Mouse (Mus musculus) myocyte (in vitro differentiated cells): ENCODE measurements around the gene Rhbdf1. TPM values are rescaled to one million over a fixed set of nuclear protein-coding genes. Genes with fewer than 3 reads are reported as not detected.

ENCODE experiments used
- H3K27me3 ChIP-seq: one replicate; pipeline ENCODE4 v1.6.1; 2011; ENCODE audit not compliant: control insufficient read depth, insufficient read depth, insufficient read length
- H3K36me3 ChIP-seq: one replicate; pipeline ENCODE4 v1.6.1; 2011; ENCODE audit not compliant: control insufficient read depth, insufficient read depth
- H3K4me2 ChIP-seq: one replicate; pipeline ENCODE4 v1.6.1; 2011; ENCODE audit warnings: low read depth, control low read depth
- H3K4me3 ChIP-seq: one replicate; pipeline ENCODE4 v1.5.1; 2011; ENCODE audit warnings: mild to moderate bottlenecking, control low read depth, moderate library complexity
- H3K79me2 ChIP-seq: one replicate; pipeline ENCODE4 v1.6.1; 2011; ENCODE audit not compliant: control insufficient read depth, insufficient read depth
- H3ac ChIP-seq: one replicate; pipeline ENCODE4 v1.6.1; 2011; ENCODE audit not compliant: control insufficient read depth, insufficient read length
- CEBPB ChIP-seq: IDR thresholded peaks from 2 replicates; pipeline ENCODE4 v1.6.1; 2011; ENCODE audit warnings: mild to moderate bottlenecking, moderate library complexity; ENCODE audit not compliant: poor library complexity, insufficient read depth, severe bottlenecking
- E2F4 ChIP-seq: IDR thresholded peaks from one replicate; pipeline ENCODE4 v1.6.1; 2011; ENCODE audit warnings: mild to moderate bottlenecking, control low read depth, moderate library complexity; ENCODE audit not compliant: insufficient read depth
- MAX ChIP-seq: IDR thresholded peaks from one replicate; pipeline ENCODE4 v1.6.1; 2011; ENCODE audit warnings: low read depth, mild to moderate bottlenecking, control low read depth
- MYOD1 ChIP-seq, 3 experiments: IDR thresholded peaks; one replicate each; pipeline ENCODE4 v1.6.1; 2011; ENCODE audit warnings: control low read depth in 2 of 3, low read depth in 2 of 3, mild to moderate bottlenecking in 2 of 3, moderate library complexity in 1 of 3; ENCODE audit not compliant: insufficient read length in 2 of 3, control insufficient read depth in 1 of 3
- MYOG ChIP-seq, 3 experiments: IDR thresholded peaks; one replicate each; pipeline ENCODE4 v1.6.1; 2011; ENCODE audit warnings: control low read depth in 2 of 3, low read depth in 2 of 3, mild to moderate bottlenecking in 2 of 3; ENCODE audit not compliant: insufficient read length in 2 of 3, control insufficient read depth in 1 of 3, insufficient read depth in 1 of 3
- POLR2A ChIP-seq: IDR thresholded peaks from one replicate; pipeline ENCODE4 v1.6.1; 2011; ENCODE audit warnings: low read depth, mild to moderate bottlenecking, control low read depth, moderate library complexity; ENCODE audit not compliant: insufficient read length
- POLR2AphosphoS2 ChIP-seq: IDR thresholded peaks from one replicate; pipeline ENCODE4 v1.6.1; 2011; ENCODE audit warnings: low read depth, control low read depth; ENCODE audit not compliant: insufficient read length
- REST ChIP-seq: IDR thresholded peaks from one replicate; pipeline ENCODE4 v1.6.1; 2011; ENCODE audit warnings: mild to moderate bottlenecking, control low read depth, moderate library complexity; ENCODE audit not compliant: insufficient read depth, insufficient read length
- SRF ChIP-seq: IDR thresholded peaks from one replicate; pipeline ENCODE4 v1.6.1; 2011; ENCODE audit warnings: low read depth; ENCODE audit not compliant: control insufficient read depth, insufficient read length
- TCF12 ChIP-seq: IDR thresholded peaks from one replicate; pipeline ENCODE4 v1.6.1; 2011; ENCODE audit warnings: mild to moderate bottlenecking, control low read depth; ENCODE audit not compliant: poor library complexity, insufficient read depth, severe bottlenecking
- TCF3 ChIP-seq: IDR thresholded peaks from one replicate; pipeline ENCODE4 v1.6.1; 2011; ENCODE audit warnings: low read depth, control low read depth; ENCODE audit not compliant: insufficient read length
- USF1 ChIP-seq: IDR thresholded peaks from one replicate; pipeline ENCODE4 v1.6.1; 2011; ENCODE audit warnings: low read depth, mild to moderate bottlenecking, control low read depth, moderate library complexity
- polyA plus RNA-seq: library from polyadenylated mRNA; unstranded; fragments of >200 nt; fragmentation: generic; extraction: Trizol; gene quantifications from one replicate; pipeline ENCODE4 v1.2.1, GENCODE M21; 2012; ENCODE audit warnings: missing spikeins

The Rhbdf1 gene
- polyA plus RNA-seq, 1 experiment, result 73.3 TPM

- H3K4me3 ChIP-seq, result no peak overlapping the region
- H3K79me2 ChIP-seq, result no peaks in the 10 kb centered on the region
- H3K27me3 ChIP-seq, result peaks cover 32% of the 10 kb centered on the region
- TF ChIP-seq USF1, result no peak
- no peak for TF ChIP-seq MAX
- TF ChIP-seq POLR2AphosphoS2, result no peak
- TF ChIP-seq REST, result no peak
- no peak for TF ChIP-seq MYOD1 (IDR thresholded peaks at IDR 0.05; ENCODE audit: control insufficient read depth in 1 of 3, insufficient read length in 2 of 3, low read depth in 2 of 3)
- no peak for TF ChIP-seq POLR2A
- no peak for TF ChIP-seq CEBPB
- TF ChIP-seq TCF12, result no peak
- no peak for TF ChIP-seq MYOG (IDR thresholded peaks at IDR 0.05; ENCODE audit: control insufficient read depth in 1 of 3, insufficient read depth in 1 of 3, insufficient read length in 2 of 3, low read depth in 2 of 3)
- no peak for TF ChIP-seq TCF3
- no peak for TF ChIP-seq SRF
- no peak for TF ChIP-seq E2F4
- no peak overlapping the region for H3ac ChIP-seq
- no peaks in the 10 kb centered on the region for H3K36me3 ChIP-seq
- H3K4me2 ChIP-seq, result no peak overlapping the region
Measured at GRCm38 (mm10) chr11:32187256-32187655, 34.8 kb downstream of the Rhbdf1 start.

- TF ChIP-seq USF1 (no peak), TCF12 (no peak), MAX (no peak), MYOD1 (IDR thresholded peaks at IDR 0.05; ENCODE audit: control insufficient read depth in 1 of 3, insufficient read length in 2 of 3, low read depth in 2 of 3) (no peak), REST (no peak), E2F4 (no peak), MYOG (IDR thresholded peaks at IDR 0.05; ENCODE audit: control insufficient read depth in 1 of 3, insufficient read depth in 1 of 3, insufficient read length in 2 of 3, low read depth in 2 of 3) (no peak), POLR2A (no peak)
- Histone ChIP-seq H3K4me2 (no peak overlapping the region), H3ac (no peak overlapping the region), H3K27me3 (peaks cover 32% of the 10 kb centered on the region), H3K36me3 (no peaks in the 10 kb centered on the region), H3K79me2 (no peaks in the 10 kb centered on the region), H3K4me3 (no peak overlapping the region)
Measured at GRCm38 (mm10) chr11:32186031-32186430, 36.1 kb downstream of the Rhbdf1 start.

- no peaks in the 10 kb centered on the region for H3K79me2 ChIP-seq
- H3K36me3 ChIP-seq, result no peaks in the 10 kb centered on the region
- H3K4me2 ChIP-seq, result no peak overlapping the region
- no peak overlapping the region for H3ac ChIP-seq
- TF ChIP-seq POLR2AphosphoS2 (no peak), POLR2A (no peak), TCF12 (no peak), MAX (no peak), MYOG (IDR thresholded peaks at IDR 0.05; ENCODE audit: control insufficient read depth in 1 of 3, insufficient read depth in 1 of 3, insufficient read length in 2 of 3, low read depth in 2 of 3) (no peak), TCF3 (no peak), REST (no peak)
- H3K27me3 ChIP-seq, result peaks cover 24% of the 10 kb centered on the region
- no peak overlapping the region for H3K4me3 ChIP-seq
Measured at GRCm38 (mm10) chr11:32184469-32184868, 37.6 kb downstream of the Rhbdf1 start.

GRCm38 (mm10) chr11:32181973-32182868 is 39.9 kb downstream of the Rhbdf1 start:
- Histone ChIP-seq H3K36me3 (no peaks in the 10 kb centered on the region), H3K79me2 (no peaks in the 10 kb centered on the region), H3ac (no peak overlapping the region), H3K4me3 (no peak overlapping the region), H3K4me2 (no peak overlapping the region), H3K27me3 (peaks cover 26% of the 10 kb centered on the region)
- TF ChIP-seq TCF3 (no peak), E2F4 (no peak), TCF12 (no peak), MYOG (IDR thresholded peaks at IDR 0.05; ENCODE audit: control insufficient read depth in 1 of 3, insufficient read depth in 1 of 3, insufficient read length in 2 of 3, low read depth in 2 of 3) (no peak), POLR2A (no peak), MYOD1 (IDR thresholded peaks at IDR 0.05; ENCODE audit: control insufficient read depth in 1 of 3, insufficient read length in 2 of 3, low read depth in 2 of 3) (no peak), CEBPB (no peak), MAX (no peak)

- H3K4me3 ChIP-seq, result no peak overlapping the region
Measured at GRCm38 (mm10) chr11:32181246-32181645, 40.9 kb downstream of the Rhbdf1 start.

More at GRCm38 (mm10) chr11:32181246-32181645, 40.9 kb downstream of the Rhbdf1 start:
- H3K79me2 ChIP-seq, result no peaks in the 10 kb centered on the region
- no peaks in the 10 kb centered on the region for H3K36me3 ChIP-seq
- peaks cover 36% of the 10 kb centered on the region for H3K27me3 ChIP-seq
- TF ChIP-seq REST, result no peak
- no peak for TF ChIP-seq TCF12
- no peak for TF ChIP-seq POLR2A
- TF ChIP-seq USF1, result no peak
- no peak for TF ChIP-seq E2F4
- no peak for TF ChIP-seq MYOD1 (IDR thresholded peaks at IDR 0.05; ENCODE audit: control insufficient read depth in 1 of 3, insufficient read length in 2 of 3, low read depth in 2 of 3)
- no peak for TF ChIP-seq CEBPB
- TF ChIP-seq TCF3, result no peak
- no peak for TF ChIP-seq POLR2AphosphoS2
- no peak for TF ChIP-seq MYOG (IDR thresholded peaks at IDR 0.05; ENCODE audit: control insufficient read depth in 1 of 3, insufficient read depth in 1 of 3, insufficient read length in 2 of 3, low read depth in 2 of 3)
- no peak for TF ChIP-seq SRF
- TF ChIP-seq MAX, result no peak
- no peak overlapping the region for H3K4me2 ChIP-seq
- H3ac ChIP-seq, result no peak overlapping the region
